Mouse (Mus musculus) embryonic facial prominence, embryonic 15.5 days (tissue): Measurements from ENCODE around the gene Ppp1r3d. TPM values are rescaled to one million over a fixed set of nuclear protein-coding genes. Genes with fewer than 3 reads are reported as not detected.

Experiments
- ATAC-seq: fragments of 200-750 bp; cut with Nextera tagmentation; 2 replicates; pipeline ENCODE4 v1.8.0; 2017; ENCODE audit warnings: low read depth, moderate TSS enrichment; ENCODE audit not compliant: insufficient number of reproducible peaks, low FRiP score, low TSS enrichment
- H3K27ac ChIP-seq: fragments of 300-500 bp; sonication (generic); replicated peaks from 2 replicates; pipeline ENCODE4 v1.5.1; 2015; ENCODE audit warnings: mild to moderate bottlenecking, inconsistent platforms
- H3K27me3 ChIP-seq: fragments of 300-500 bp; sonication (generic); 2 replicates; pipeline ENCODE4 v1.6.1; 2015; ENCODE audit warnings: inconsistent platforms
- H3K36me3 ChIP-seq: fragments of 300-500 bp; sonication (generic); 2 replicates; pipeline ENCODE4 v1.6.1; 2015; ENCODE audit warnings: mild to moderate bottlenecking, inconsistent platforms
- H3K4me1 ChIP-seq: fragments of 300-500 bp; sonication (generic); 2 replicates; pipeline ENCODE4 v1.6.1; 2015; ENCODE audit warnings: inconsistent platforms
- H3K4me2 ChIP-seq: fragments of 300-500 bp; sonication (generic); replicated peaks from 2 replicates; pipeline ENCODE4 v1.6.1; 2015; ENCODE audit warnings: mild to moderate bottlenecking, inconsistent platforms
- H3K4me3 ChIP-seq: fragments of 300-500 bp; sonication (generic); replicated peaks from 2 replicates; pipeline ENCODE4 v1.5.1; 2015; ENCODE audit warnings: mild to moderate bottlenecking, inconsistent platforms
- H3K9ac ChIP-seq: fragments of 300-500 bp; sonication (generic); 2 replicates; pipeline ENCODE4 v1.6.1; 2015; ENCODE audit warnings: inconsistent platforms
- H3K9me3 ChIP-seq: fragments of 300-500 bp; sonication (generic); replicated peaks from 2 replicates; pipeline ENCODE4 v1.6.1; 2016; ENCODE audit warnings: inconsistent platforms
- WGBS: fragments of 180-500 bp; shearing (Covaris S2); methylation state at CpG from one replicate; pipeline ENCODE4 v1.1.7; 2015; 5-methylcytosine and 5-hydroxymethylcytosine counted together
- polyA plus RNA-seq: library from polyadenylated mRNA; unstranded; fragments of >200 nt; fragmentation: Nextera tagmentation; extraction: Ambion mirVana; gene quantifications from 2 replicates; pipeline ENCODE4 v1.2.1, GENCODE M21; 2015

The Ppp1r3d gene
- 4.1 and 4.7 TPM in 2 replicates for polyA plus RNA-seq

- H3K36me3 ChIP-seq = no peaks in the 10 kb centered on the region
- H3K4me3 ChIP-seq = peak within 1 kb of the TSS; percentile 63
- peak within 1 kb of the TSS; percentile 100 for H3K4me2 ChIP-seq
- peaks cover 22% of the 10 kb centered on the region for H3K4me1 ChIP-seq
- peaks cover 13% of the 10 kb centered on the region for H3K27me3 ChIP-seq
- H3K27ac ChIP-seq = 0 out of 2 replicates have a peak within 1 kb of the TSS, but pooled peaks have one; percentile 12
- H3K9me3 ChIP-seq = no peaks in the 10 kb centered on the region
- H3K9ac ChIP-seq = peak within 1 kb of the TSS; percentile 43
- under 1% methylated on average over 70 of the region's 74 CpGs for WGBS
- ATAC-seq = peak; percentile 76
These were observed at the start of gene Ppp1r3d, which contains the start of gene Fam217b for GRCm38 (mm10) chr2:178414261-178415149. Gene Ppp1r3d (minus strand): TSS chr2:178414472. Gene Fam217b (plus strand): TSS chr2:178414524.

DNA sequence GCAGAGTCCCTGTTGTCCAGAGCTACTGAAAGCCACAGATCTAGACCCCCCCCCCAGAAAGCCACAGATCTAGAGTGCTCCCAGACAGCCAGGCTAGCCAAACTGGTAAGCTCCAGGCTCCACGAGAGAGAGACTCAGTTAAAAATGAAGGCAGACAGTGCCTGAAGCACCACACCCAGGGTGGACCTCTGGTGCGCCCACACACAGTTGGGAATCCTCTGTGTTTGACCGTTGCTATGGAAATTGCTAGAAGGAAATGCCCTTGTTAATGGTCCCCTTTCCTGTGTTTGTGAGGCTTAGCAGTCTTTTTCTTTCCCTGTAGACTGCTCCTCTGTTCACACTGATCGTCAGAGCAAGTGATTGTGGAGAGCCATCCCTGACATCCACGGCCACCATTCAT is 46.1 kb upstream of the Ppp1r3d start:
- WGBS = 70% methylated on average over 5 of the region's 5 CpGs
- Histone ChIP-seq H3K4me1 (peaks cover 3% of the 10 kb centered on the region), H3K9ac (no peak overlapping the region), H3K4me2 (no peak overlapping the region), H3K36me3 (no peaks in the 10 kb centered on the region), H3K27ac (no peak overlapping the region), H3K4me3 (no peak overlapping the region), H3K27me3 (no peaks in the 10 kb centered on the region), H3K9me3 (no peaks in the 10 kb centered on the region)
- ATAC-seq = 0 out of 2 replicates have a peak, but pooled peaks have one; percentile 39

DNA sequence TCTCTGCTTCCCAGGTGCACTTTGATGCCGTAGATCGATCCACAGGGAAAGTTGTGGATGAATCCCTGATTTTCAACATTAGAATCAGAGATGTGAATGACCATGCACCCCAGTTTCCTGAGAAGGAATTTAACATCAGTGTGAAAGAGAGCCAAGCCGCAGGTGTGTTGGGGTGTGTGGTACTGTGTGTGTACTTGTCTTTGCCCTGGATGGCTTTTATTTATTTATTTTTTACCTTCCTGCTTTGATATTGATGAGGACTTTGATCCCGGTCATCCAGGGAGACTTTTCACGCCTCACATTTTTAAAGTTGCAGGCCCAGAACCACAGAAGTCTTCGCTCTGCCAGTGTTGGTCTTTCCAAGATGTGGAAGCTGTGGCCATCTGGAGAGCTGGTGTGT is 43.1 kb upstream of the Ppp1r3d start:
- no peak for ATAC-seq
- Histone ChIP-seq H3K9ac (no peak overlapping the region), H3K4me2 (no peak overlapping the region), H3K36me3 (no peaks in the 10 kb centered on the region), H3K27me3 (no peaks in the 10 kb centered on the region), H3K4me3 (no peak overlapping the region), H3K27ac (no peak overlapping the region), H3K4me1 (peaks cover 10% of the 10 kb centered on the region), H3K9me3 (no peaks in the 10 kb centered on the region)
- WGBS = 93% methylated on average over 6 of the region's 6 CpGs

GRCm38 (mm10) chr2:178454664-178455516 is 40.6 kb upstream of the Ppp1r3d start:
- 14% methylated on average over 17 of the region's 17 CpGs for WGBS
- peak; percentile 82 for ATAC-seq
- 0 out of 2 replicates have a peak overlapping the region, but pooled peaks have one; percentile 29 for H3K4me2 ChIP-seq

DNA sequence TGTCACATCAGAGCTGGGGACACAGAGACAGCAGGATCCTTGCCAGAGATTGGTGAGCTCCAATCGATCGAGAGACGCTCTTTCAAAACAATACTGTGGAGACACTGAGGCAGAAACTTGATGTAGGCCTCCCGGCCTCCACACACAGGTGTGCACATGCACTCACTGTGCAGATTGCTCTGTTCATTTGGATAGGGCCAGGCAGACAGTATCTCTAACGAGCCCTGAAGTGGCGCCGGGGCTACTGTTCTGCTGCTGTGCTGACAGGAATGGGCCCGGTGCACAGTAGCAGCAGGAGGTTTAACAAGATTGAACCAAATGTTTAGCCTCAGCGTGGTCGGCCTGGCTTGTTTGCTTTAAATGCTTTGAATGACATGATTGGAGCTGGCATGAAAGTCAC is 36.7 kb upstream of the Ppp1r3d start:
- Histone ChIP-seq H3K27ac (no peak overlapping the region), H3K9me3 (no peaks in the 10 kb centered on the region), H3K4me3 (no peak overlapping the region), H3K36me3 (no peaks in the 10 kb centered on the region), H3K4me2 (no peak overlapping the region), H3K9ac (no peak overlapping the region), H3K4me1 (peaks cover 10% of the 10 kb centered on the region), H3K27me3 (0 out of 2 replicates have a peak, but pooled peaks cover 3% of the 10 kb centered on the region)
- ATAC-seq = no peak
- WGBS = 69% methylated on average over 10 of the region's 10 CpGs

More at GRCm38 (mm10) chr2:178454664-178455516, 40.6 kb upstream of the Ppp1r3d start:
- H3K27me3 ChIP-seq = 0 out of 2 replicates have a peak, but pooled peaks cover 3% of the 10 kb centered on the region
- no peak overlapping the region for H3K9ac ChIP-seq
- peaks cover 10% of the 10 kb centered on the region for H3K4me1 ChIP-seq
- no peaks in the 10 kb centered on the region for H3K9me3 ChIP-seq
- no peak overlapping the region for H3K4me3 ChIP-seq
- peak overlapping the region; percentile 78 for H3K27ac ChIP-seq
- no peaks in the 10 kb centered on the region for H3K36me3 ChIP-seq

GRCm38 (mm10) chr2:178450236-178450635 is 36.0 kb upstream of the Ppp1r3d start:
- H3K4me3 ChIP-seq = no peak overlapping the region
- H3K9ac ChIP-seq = no peak overlapping the region
- no peak overlapping the region for H3K27ac ChIP-seq
- no peaks in the 10 kb centered on the region for H3K36me3 ChIP-seq
- peaks cover 6% of the 10 kb centered on the region for H3K4me1 ChIP-seq
- WGBS = 12% methylated on average over 2 of the region's 2 CpGs
- 0 out of 2 replicates have a peak, but pooled peaks cover 3% of the 10 kb centered on the region for H3K27me3 ChIP-seq
- no peak overlapping the region for H3K4me2 ChIP-seq
- ATAC-seq = no peak
- no peaks in the 10 kb centered on the region for H3K9me3 ChIP-seq

DNA sequence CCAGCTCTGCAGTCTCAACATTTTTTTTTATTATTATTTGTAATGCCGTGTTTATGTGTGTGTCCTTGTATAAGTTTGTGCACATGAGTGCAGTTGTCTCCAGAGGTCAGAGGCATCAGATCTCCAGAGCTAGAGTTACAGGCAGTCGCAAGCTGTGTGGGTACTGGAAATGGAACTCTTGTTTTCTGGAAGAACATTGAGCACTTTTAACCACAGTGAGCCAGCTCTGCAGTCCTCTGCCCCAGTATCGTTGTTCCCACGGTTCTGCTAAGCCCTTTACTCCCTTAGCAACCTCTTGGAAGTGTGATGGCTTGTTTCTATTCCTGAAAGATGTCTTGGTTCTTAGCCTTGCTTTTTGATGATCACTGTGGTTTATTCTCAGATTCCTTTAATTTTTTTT is 35.1 kb upstream of the Ppp1r3d start:
- Histone ChIP-seq H3K36me3 (no peaks in the 10 kb centered on the region), H3K4me2 (no peak overlapping the region), H3K4me1 (no peaks in the 10 kb centered on the region), H3K9ac (no peak overlapping the region), H3K27me3 (0 out of 2 replicates have a peak, but pooled peaks cover 3% of the 10 kb centered on the region), H3K9me3 (no peaks in the 10 kb centered on the region), H3K4me3 (no peak overlapping the region), H3K27ac (no peak overlapping the region)
- no peak for ATAC-seq
- WGBS = 71% methylated on average over 4 of the region's 4 CpGs

GRCm38 (mm10) chr2:178437311-178437710 is 23.0 kb upstream of the Ppp1r3d start:
- H3K4me3 ChIP-seq = no peak overlapping the region
- H3K4me2 ChIP-seq = no peak overlapping the region
- 41% methylated on average over 9 of the region's 9 CpGs for WGBS
- H3K36me3 ChIP-seq = no peaks in the 10 kb centered on the region
- ATAC-seq = no peak
- no peaks in the 10 kb centered on the region for H3K27me3 ChIP-seq
- H3K4me1 ChIP-seq = no peaks in the 10 kb centered on the region
- H3K27ac ChIP-seq = no peak overlapping the region
- H3K9ac ChIP-seq = no peak overlapping the region
- H3K9me3 ChIP-seq = no peaks in the 10 kb centered on the region

DNA sequence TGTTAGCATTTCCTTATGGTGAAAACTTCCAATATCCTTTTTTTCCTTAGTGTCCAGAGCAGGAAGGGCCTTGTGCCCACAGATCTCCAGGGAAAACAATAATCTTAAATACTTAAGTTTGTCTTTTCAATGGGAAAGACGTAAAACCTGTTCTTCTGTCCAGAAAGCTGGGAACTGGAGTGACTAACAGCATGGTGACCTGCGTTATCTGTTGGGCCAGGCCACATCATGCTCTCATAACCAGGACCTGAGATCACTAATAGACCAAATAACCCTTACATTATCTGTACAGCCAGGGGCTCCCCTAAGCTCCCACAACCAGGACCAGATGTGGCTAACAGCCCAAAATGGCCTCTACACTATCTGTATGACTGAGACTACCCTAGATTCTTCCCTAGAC is 19.6 kb upstream of the Ppp1r3d start:
- no peak for ATAC-seq
- no peak overlapping the region for H3K27ac ChIP-seq

DNA sequence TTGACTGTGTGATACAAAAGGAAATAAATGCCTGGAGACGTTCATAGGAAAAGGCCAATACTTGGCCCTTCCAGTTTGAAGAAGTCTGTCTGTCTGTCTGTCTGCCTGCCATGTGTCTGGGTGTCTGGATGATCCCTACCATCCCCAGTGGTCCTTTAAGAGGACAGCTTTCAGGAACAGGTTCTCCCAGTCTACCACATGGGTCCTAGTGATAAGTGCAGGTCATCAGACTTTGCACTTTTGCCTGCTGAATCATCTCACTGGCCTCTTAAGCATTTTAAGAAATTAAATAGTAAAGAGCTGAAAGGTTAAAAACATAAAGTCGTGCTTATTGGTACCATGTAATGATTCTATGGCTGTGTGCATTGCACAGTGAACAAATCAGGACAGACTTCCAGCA is 19.2 kb upstream of the Ppp1r3d start:
- Histone ChIP-seq H3K36me3 (no peaks in the 10 kb centered on the region), H3K4me2 (no peak overlapping the region), H3K27me3 (peaks cover 3% of the 10 kb centered on the region; the same call in 1 of the 2 replicates), H3K4me3 (no peak overlapping the region), H3K9me3 (no peaks in the 10 kb centered on the region), H3K4me1 (peaks cover 3% of the 10 kb centered on the region; the same call in 1 of the 2 replicates), H3K27ac (no peak overlapping the region), H3K9ac (no peak overlapping the region)
- ATAC-seq = no peak
- 75% methylated on average over 2 of the region's 2 CpGs for WGBS

More for the DNA sequence above, 19.6 kb upstream of the Ppp1r3d start:
- Histone ChIP-seq H3K4me1 (peaks cover 3% of the 10 kb centered on the region; the same call in 1 of the 2 replicates), H3K4me3 (no peak overlapping the region), H3K4me2 (no peak overlapping the region), H3K9me3 (no peaks in the 10 kb centered on the region), H3K9ac (no peak overlapping the region), H3K36me3 (no peaks in the 10 kb centered on the region), H3K27me3 (no peaks in the 10 kb centered on the region)
- 62% methylated on average over 2 of the region's 2 CpGs for WGBS

DNA sequence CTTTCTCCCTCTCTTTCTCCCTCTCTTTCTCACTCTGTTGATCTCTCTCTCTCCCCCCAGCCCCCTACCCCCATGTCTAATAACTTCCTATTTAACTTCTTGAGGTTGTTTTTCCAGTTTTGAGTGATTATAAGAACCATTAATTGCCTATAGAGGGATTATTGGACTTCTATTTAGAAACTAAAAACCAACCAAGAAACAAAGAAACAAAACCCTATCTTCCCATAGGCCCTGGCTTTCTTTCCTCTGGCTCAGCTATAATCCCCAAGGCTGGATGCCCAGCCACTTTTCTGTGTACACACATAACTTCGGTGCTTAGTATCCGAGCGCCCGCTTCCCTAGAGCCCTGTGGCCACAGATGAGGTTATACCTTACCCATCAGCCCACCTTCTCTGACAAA is 16.0 kb upstream of the Ppp1r3d start, which contains the start of gene Cdh26:
Cdh26 (plus strand) TSS at position 301 of the 400 bp plus-strand sequence.
- H3K9me3 ChIP-seq = no peaks in the 10 kb centered on the region
- H3K4me2 ChIP-seq = no peak within 1 kb of the TSS
- H3K9ac ChIP-seq = no peak within 1 kb of the TSS
- H3K36me3 ChIP-seq = no peaks in the 10 kb centered on the region
- H3K27me3 ChIP-seq = peaks cover 4% of the 10 kb centered on the region
- no peak within 1 kb of the TSS for H3K27ac ChIP-seq
- H3K4me1 ChIP-seq = peaks cover 3% of the 10 kb centered on the region; the same call in 1 of the 2 replicates
- WGBS = 88% methylated on average over 4 of the region's 4 CpGs
- no peak for ATAC-seq
- no peak within 1 kb of the TSS for H3K4me3 ChIP-seq
